Mouse (Mus musculus): ENCODE results near the gene Fundc1. TPM values are rescaled to one million over a fixed set of nuclear protein-coding genes. Genes with fewer than 3 reads are reported as not detected.
"Not testable (repeated sequence)": the region's sequence is repeated elsewhere in the genome, so short reads cannot be mapped to it uniquely, and the experiment has no call there.

Gene Fundc1
- polyA plus RNA-seq, 1 experiment: 9.7 TPM

GRCm38 (mm10) chrX:17558746-17559145, 13.4 kb downstream of the Fundc1 start:
- peaks cover 24% of the 10 kb centered on the region for H3K36me3 ChIP-seq (replicated peaks; ENCODE audit: low read length)
- no peaks in the 10 kb centered on the region for H3K27me3 ChIP-seq (replicated peaks)
- H3K4me3 ChIP-seq (replicated peaks): no peak overlapping the region
- peaks cover 2% of the 10 kb centered on the region; the same call in 1 of the 2 replicates for H3K4me1 ChIP-seq
- no peaks in the 10 kb centered on the region for H3K9me3 ChIP-seq
- no peak for TF ChIP-seq FLI1 (IDR thresholded peaks at IDR 0.05; ENCODE audit: low read length)
- no peak for TF ChIP-seq GATA1 (IDR thresholded peaks at IDR 0.05; ENCODE audit: borderline replicate concordance, low read length)

- TF ChIP-seq FLI1 (IDR thresholded peaks at IDR 0.05; ENCODE audit: low read length): no peak
- TF ChIP-seq GATA1 (IDR thresholded peaks at IDR 0.05; ENCODE audit: borderline replicate concordance, low read length): no peak
These were observed 17.6 kb downstream of the Fundc1 start for GRCm38 (mm10) chrX:17554488-17554887.

GRCm38 (mm10) chrX:17551586-17551985, 20.5 kb downstream of the Fundc1 start:
- not testable (repeated sequence) for H3K4me3 ChIP-seq (replicated peaks); H3K36me3 ChIP-seq (replicated peaks; ENCODE audit: low read length)

More at GRCm38 (mm10) chrX:17554488-17554887, 17.6 kb downstream of the Fundc1 start:
- H3K27me3 ChIP-seq (replicated peaks): no peaks in the 10 kb centered on the region
- H3K4me1 ChIP-seq: no peaks in the 10 kb centered on the region
- H3K36me3 ChIP-seq (replicated peaks; ENCODE audit: low read length): peaks cover 16% of the 10 kb centered on the region
- no peaks in the 10 kb centered on the region for H3K9me3 ChIP-seq
- no peak overlapping the region for H3K4me3 ChIP-seq (replicated peaks)

GRCm38 (mm10) chrX:17547143-17547806, 24.9 kb downstream of the Fundc1 start:
- TF ChIP-seq FLI1 (IDR thresholded peaks at IDR 0.05; ENCODE audit: low read length) (no peak), GATA1 (IDR thresholded peaks at IDR 0.05; ENCODE audit: borderline replicate concordance, low read length) (no peak)
- H3K4me3 ChIP-seq (replicated peaks): no peak overlapping the region
- H3K36me3 ChIP-seq (replicated peaks; ENCODE audit: low read length): no peaks in the 10 kb centered on the region

More at GRCm38 (mm10) chrX:17551586-17551985, 20.5 kb downstream of the Fundc1 start:
- not testable (repeated sequence) for H3K4me1 ChIP-seq; H3K27me3 ChIP-seq (replicated peaks); H3K9me3 ChIP-seq

GRCm38 (mm10) chrX:17544860-17545492, 27.1 kb downstream of the Fundc1 start:
- TF ChIP-seq GATA1 (IDR thresholded peaks at IDR 0.05; ENCODE audit: borderline replicate concordance, low read length) (no peak), FLI1 (IDR thresholded peaks at IDR 0.05; ENCODE audit: low read length) (no peak)

More at GRCm38 (mm10) chrX:17547143-17547806, 24.9 kb downstream of the Fundc1 start:
- Histone ChIP-seq H3K27me3 (replicated peaks) (no peaks in the 10 kb centered on the region), H3K4me1 (peaks cover 10% of the 10 kb centered on the region; the same call in 1 of the 2 replicates), H3K9me3 (no peaks in the 10 kb centered on the region)

GRCm38 (mm10) chrX:17537701-17538100, 34.4 kb downstream of the Fundc1 start:
- no peaks in the 10 kb centered on the region for H3K9me3 ChIP-seq
- no peaks in the 10 kb centered on the region for H3K27me3 ChIP-seq (replicated peaks)
- H3K4me3 ChIP-seq (replicated peaks): no peak overlapping the region
- no peaks in the 10 kb centered on the region for H3K4me1 ChIP-seq
- TF ChIP-seq FLI1 (IDR thresholded peaks at IDR 0.05; ENCODE audit: low read length): no peak
- TF ChIP-seq GATA1 (IDR thresholded peaks at IDR 0.05; ENCODE audit: borderline replicate concordance, low read length): no peak
- H3K36me3 ChIP-seq (replicated peaks; ENCODE audit: low read length): no peaks in the 10 kb centered on the region

More at GRCm38 (mm10) chrX:17544860-17545492, 27.1 kb downstream of the Fundc1 start:
- Histone ChIP-seq H3K4me3 (replicated peaks) (no peak overlapping the region), H3K9me3 (no peaks in the 10 kb centered on the region), H3K36me3 (replicated peaks; ENCODE audit: low read length) (no peaks in the 10 kb centered on the region), H3K27me3 (replicated peaks) (no peaks in the 10 kb centered on the region), H3K4me1 (peaks cover 10% of the 10 kb centered on the region; the same call in 1 of the 2 replicates)

GRCm38 (mm10) chrX:17527008-17527407, 45.1 kb downstream of the Fundc1 start:
- no peaks in the 10 kb centered on the region for H3K36me3 ChIP-seq (replicated peaks; ENCODE audit: low read length)
- H3K27me3 ChIP-seq (replicated peaks): no peaks in the 10 kb centered on the region
- H3K4me1 ChIP-seq: no peaks in the 10 kb centered on the region
- no peaks in the 10 kb centered on the region for H3K9me3 ChIP-seq
- H3K4me3 ChIP-seq (replicated peaks): no peak overlapping the region
- TF ChIP-seq FLI1 (IDR thresholded peaks at IDR 0.05; ENCODE audit: low read length): no peak
- no peak for TF ChIP-seq GATA1 (IDR thresholded peaks at IDR 0.05; ENCODE audit: borderline replicate concordance, low read length)

GRCm38 (mm10) chrX:17521221-17521716, 50.9 kb downstream of the Fundc1 start:
- no peak for TF ChIP-seq FLI1 (IDR thresholded peaks at IDR 0.05; ENCODE audit: low read length)
- TF ChIP-seq GATA1 (IDR thresholded peaks at IDR 0.05; ENCODE audit: borderline replicate concordance, low read length): no peak

GRCm38 (mm10) chrX:17520086-17520485, 52.0 kb downstream of the Fundc1 start:
- H3K9me3 ChIP-seq: no peaks in the 10 kb centered on the region
- no peak overlapping the region for H3K4me3 ChIP-seq (replicated peaks)
- H3K36me3 ChIP-seq (replicated peaks; ENCODE audit: low read length): no peaks in the 10 kb centered on the region
- TF ChIP-seq GATA1 (IDR thresholded peaks at IDR 0.05; ENCODE audit: borderline replicate concordance, low read length) (no peak), FLI1 (IDR thresholded peaks at IDR 0.05; ENCODE audit: low read length) (no peak)
- no peaks in the 10 kb centered on the region; the same call in 1 of the 2 replicates for H3K4me1 ChIP-seq
- no peaks in the 10 kb centered on the region for H3K27me3 ChIP-seq (replicated peaks)

More at GRCm38 (mm10) chrX:17521221-17521716, 50.9 kb downstream of the Fundc1 start:
- no peaks in the 10 kb centered on the region; the same call in 1 of the 2 replicates for H3K4me1 ChIP-seq
- no peak overlapping the region for H3K4me3 ChIP-seq (replicated peaks)
- H3K27me3 ChIP-seq (replicated peaks): no peaks in the 10 kb centered on the region
- H3K36me3 ChIP-seq (replicated peaks; ENCODE audit: low read length): no peaks in the 10 kb centered on the region
- no peaks in the 10 kb centered on the region for H3K9me3 ChIP-seq

- no peak overlapping the region for H3K4me3 ChIP-seq (replicated peaks)
- peaks cover 5% of the 10 kb centered on the region; the same call in 1 of the 2 replicates for H3K4me1 ChIP-seq
- TF ChIP-seq GATA1 (IDR thresholded peaks at IDR 0.05; ENCODE audit: borderline replicate concordance, low read length) (no peak), FLI1 (IDR thresholded peaks at IDR 0.05; ENCODE audit: low read length) (no peak)
- no peaks in the 10 kb centered on the region for H3K9me3 ChIP-seq
- H3K36me3 ChIP-seq (replicated peaks; ENCODE audit: low read length): no peaks in the 10 kb centered on the region
- H3K27me3 ChIP-seq (replicated peaks): no peaks in the 10 kb centered on the region
These were observed 58.1 kb downstream of the Fundc1 start for GRCm38 (mm10) chrX:17514012-17514411.
